Mouse (Mus musculus): ENCODE data around the gene Col26a1.
"Not testable (repeated sequence)": the region's sequence is repeated elsewhere in the genome, so short reads cannot be mapped to it uniquely, and the experiment has no call there.

Col26a1 gene

GRCm38 (mm10) chr5:136805019-136805418 is 78.0 kb downstream of the Col26a1 start:
- DNase-seq: no peak

GRCm38 (mm10) chr5:136804246-136804645 is 78.8 kb downstream of the Col26a1 start:
- DNase-seq: no peak

DNA sequence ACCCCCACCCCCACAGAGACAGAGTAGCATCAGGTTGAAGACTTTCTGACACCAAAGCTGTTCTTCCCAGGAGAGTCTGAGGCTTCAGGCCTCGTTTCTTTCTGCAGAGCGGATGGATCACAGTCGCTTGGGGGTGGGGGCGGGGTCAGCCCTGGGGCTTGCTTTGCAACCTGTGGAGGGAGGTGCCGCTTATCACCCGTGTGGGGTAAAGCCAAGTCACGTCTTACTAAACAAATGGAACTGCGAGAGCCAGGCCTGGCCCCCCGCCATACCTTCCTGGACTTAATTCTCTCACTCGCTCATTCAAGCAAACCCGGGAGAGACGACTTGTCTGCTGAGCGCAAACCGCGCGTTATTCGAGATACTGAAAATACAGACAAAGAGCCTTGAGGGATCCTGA is 80.3 kb downstream of the Col26a1 start:
- no peak for DNase-seq

- DNase-seq: peak in 1 of 2 experiments; percentile 8
Observed at GRCm38 (mm10) chr5:136796917-136797316, 86.1 kb downstream of the Col26a1 start.

- no peak for DNase-seq
Observed at GRCm38 (mm10) chr5:136793807-136794206, 89.2 kb downstream of the Col26a1 start.

DNA sequence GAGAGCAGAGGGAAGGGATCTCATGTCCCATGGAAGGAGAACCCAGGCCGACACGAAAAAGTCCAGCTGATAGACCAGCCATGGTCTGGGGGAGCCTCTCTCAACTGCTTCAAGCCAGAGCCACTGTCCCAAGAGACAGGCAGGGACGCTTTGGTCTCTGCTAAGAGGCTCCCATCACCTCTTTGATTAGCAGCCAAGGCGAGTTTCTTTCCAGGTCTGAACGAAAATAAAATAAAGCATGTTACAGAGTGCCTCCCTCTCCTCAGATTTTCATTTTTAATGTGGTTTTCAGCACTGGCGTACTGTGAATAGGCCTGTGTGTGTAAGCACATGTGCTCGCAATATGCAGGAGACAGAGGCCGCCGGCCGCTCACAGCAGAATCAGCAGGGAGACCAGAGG is 90.5 kb downstream of the Col26a1 start:
- no peak for DNase-seq

GRCm38 (mm10) chr5:136791204-136791603 is 91.8 kb downstream of the Col26a1 start:
- no peak for DNase-seq

- peak; percentile 62 to 87 for DNase-seq
Observed at GRCm38 (mm10) chr5:136790570-136791196, 92.3 kb downstream of the Col26a1 start.

GRCm38 (mm10) chr5:136784531-136784930 is 98.5 kb downstream of the Col26a1 start:
- DNase-seq: no peak

DNA sequence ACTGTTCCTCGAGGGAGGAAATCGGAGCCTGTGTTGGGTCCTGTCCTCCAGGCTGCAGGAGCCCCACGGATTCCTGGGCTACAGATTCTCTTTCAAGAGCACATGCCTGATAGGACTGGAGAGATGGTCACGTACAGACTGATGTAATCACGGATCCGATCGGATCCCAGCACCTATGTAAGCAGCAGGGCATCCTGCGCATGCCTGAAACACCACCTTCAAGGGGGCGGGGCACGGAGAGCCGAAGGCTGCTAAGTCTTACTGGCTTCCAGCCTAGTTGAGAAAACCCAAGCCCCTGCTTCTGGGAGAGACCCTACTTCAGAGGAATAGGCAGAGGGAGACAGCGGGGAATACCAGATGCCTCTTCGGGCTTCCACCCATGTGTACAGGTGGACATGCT is 100.4 kb downstream of the Col26a1 start:
- DNase-seq: no peak

GRCm38 (mm10) chr5:136780465-136780864 is 102.5 kb downstream of the Col26a1 start:
- DNase-seq: peak in 1 of 2 experiments; percentile 49

DNA sequence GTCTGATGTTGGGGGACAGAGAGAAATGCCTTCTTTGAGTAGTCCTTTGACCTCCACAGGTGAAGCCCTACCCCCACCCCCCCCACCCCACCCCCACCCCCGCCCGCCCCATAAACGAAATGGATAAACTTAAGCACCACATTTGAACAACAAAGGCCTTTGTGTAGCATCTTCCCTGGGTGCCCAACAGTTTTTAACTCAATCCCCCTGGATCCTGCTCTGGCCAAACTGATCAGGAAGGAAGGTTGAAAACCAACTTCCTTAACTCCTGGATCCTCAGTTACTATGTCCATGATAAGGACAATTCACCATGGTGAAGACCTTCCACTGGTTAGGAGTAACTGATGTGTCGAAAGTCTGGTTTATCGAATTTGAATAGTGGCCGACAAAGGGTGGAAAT is 103.1 kb downstream of the Col26a1 start:
- no peak for DNase-seq

DNA sequence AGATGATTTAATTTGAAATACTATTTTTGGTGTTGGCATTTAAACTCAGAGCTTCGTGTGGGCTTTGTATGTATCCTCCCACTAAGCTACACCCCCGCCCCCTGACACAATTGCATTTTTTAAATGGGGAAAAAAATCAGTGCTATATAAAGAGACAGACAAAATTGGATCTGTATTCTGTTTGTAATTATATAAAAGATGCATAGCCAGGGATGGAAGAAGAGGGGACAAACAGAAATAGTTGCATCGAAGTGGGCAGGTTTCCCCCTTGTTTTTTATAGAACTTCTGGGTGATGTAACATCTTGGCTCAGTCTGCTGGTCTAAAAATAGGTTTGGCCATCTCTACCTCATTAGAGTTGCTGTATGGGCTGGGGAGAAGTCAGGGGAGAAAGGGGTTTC is 107.5 kb downstream of the Col26a1 start:
- no peak for DNase-seq

GRCm38 (mm10) chr5:136773044-136774039 is 109.7 kb downstream of the Col26a1 start:
- no peak for DNase-seq

DNA sequence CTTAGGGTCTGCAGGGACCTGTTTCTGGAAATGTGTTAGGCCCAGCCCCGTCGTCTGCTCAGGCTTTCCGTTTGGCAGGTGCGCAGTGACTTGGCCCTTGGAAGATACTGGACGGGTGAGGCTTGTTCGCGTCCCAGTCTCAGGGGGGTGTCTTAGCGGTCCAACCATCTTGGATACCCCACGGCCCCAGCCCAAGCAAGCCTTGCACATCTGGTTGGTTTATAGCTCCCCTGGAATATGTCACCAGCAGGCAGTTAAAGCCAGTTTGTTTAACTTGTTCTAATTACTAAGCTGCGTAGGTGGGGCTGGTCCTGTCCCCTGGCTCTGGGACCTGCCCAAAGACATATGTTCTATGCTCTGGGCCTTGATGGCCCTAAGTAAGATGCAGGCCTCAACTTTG is 111.9 kb downstream of the Col26a1 start:
- no peak for DNase-seq

GRCm38 (mm10) chr5:136767304-136767703 is 115.7 kb downstream of the Col26a1 start:
- DNase-seq: no peak

DNA sequence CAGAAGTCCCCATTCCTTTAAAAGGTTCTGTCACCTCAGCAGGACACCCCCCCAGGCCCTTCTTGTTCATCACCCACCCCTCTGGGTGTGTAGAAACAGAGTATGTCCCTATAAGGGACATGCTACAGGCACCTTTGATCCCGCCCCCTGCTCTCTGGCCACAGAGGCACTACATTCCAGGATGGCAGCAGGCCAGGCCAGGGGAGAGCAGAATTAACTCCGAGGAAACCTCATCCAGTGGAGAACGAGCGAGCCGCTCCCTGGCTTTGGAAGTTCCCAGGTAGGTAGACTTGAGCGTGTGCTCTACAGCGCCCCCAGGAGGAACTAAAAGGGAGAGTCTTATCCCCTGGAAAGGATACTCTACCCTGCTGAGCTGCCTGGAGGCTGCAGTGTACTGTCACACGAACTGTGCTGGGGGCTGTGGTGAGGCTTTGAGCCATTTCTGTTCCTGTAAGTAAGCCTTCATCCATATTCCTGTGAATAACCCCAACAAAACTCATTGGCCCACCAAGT is 118.8 kb downstream of the Col26a1 start:
- no peak for DNase-seq

DNA sequence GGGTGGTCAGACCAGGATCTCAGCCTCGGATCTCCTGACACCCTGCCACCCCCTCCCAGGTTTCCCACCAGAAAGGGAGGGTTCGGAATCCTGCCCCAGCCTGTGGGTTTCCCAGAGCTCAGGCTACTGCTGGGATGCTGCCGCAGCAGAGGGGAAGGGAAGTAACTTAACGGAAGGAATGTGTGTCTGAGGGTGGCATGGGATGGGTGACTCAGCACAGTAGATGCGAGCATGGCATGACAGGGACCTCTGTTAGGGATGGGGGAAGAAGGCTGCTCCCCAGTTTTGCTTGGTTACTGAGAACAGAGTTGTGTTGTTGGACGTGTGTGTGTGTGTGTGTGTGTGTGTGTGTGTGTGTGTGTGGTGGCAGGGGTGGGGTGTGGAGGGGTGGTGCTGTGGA is 122.7 kb downstream of the Col26a1 start:
- no peak for DNase-seq

DNA sequence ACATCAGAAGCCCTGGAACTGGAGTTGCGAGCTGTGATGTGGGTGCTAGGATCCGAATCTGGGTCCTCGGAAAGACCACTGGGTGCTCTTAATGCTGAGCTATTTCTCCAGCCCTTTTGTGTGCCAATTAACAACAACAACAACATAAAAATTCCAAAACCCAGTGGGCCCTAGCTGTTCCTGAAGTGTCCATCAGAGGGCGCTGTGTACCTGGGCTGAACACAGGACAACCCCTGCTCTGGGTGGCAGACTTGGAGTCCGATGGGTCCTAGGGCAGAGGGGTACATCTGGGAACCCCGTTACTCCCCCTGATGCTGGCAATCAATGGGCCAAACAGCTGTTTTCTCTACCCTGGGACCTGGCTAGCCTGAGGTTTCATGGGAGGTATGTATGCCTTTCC is 123.2 kb downstream of the Col26a1 start:
- DNase-seq: no peak

DNA sequence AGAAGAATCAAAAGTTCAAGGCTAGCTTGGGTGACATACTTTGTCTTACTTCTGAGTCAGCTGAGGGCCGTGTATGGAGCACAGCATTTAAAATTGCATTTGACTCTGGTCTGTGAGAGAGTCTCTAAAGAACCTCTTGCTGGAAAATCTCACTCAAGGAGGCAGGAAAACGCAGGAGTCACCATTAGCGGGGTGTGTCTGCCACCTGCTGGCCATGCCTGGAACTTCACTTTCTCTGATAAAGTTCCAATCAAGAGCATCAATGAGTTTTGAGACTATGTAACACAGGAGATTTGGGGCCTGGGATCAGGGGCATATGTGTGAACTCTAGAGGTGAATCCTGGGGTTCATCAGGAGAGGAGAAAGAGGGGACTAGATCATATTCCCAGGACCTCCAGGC is 127.3 kb downstream of the Col26a1 start:
- peak in 1 of 2 experiments; percentile 55 for DNase-seq

- peak in 1 of 2 experiments; percentile 5 for DNase-seq
Observed at GRCm38 (mm10) chr5:136754053-136754591, 128.9 kb downstream of the Col26a1 start.

GRCm38 (mm10) chr5:136753176-136753575 is 129.8 kb downstream of the Col26a1 start:
- not testable (repeated sequence) for DNase-seq

GRCm38 (mm10) chr5:136752104-136752503 is 130.9 kb downstream of the Col26a1 start:
- no peak for DNase-seq
